Mouse (Mus musculus) retina, embryonic 14.5 days (tissue): Measurements from ENCODE around the gene Dcaf5.

Source experiments
- DNase-seq: peaks from one replicate; pipeline ENCODE4 v3.0.0-alpha.2; 2015; ENCODE audit warnings: low spot score

Gene Dcaf5

DNA sequence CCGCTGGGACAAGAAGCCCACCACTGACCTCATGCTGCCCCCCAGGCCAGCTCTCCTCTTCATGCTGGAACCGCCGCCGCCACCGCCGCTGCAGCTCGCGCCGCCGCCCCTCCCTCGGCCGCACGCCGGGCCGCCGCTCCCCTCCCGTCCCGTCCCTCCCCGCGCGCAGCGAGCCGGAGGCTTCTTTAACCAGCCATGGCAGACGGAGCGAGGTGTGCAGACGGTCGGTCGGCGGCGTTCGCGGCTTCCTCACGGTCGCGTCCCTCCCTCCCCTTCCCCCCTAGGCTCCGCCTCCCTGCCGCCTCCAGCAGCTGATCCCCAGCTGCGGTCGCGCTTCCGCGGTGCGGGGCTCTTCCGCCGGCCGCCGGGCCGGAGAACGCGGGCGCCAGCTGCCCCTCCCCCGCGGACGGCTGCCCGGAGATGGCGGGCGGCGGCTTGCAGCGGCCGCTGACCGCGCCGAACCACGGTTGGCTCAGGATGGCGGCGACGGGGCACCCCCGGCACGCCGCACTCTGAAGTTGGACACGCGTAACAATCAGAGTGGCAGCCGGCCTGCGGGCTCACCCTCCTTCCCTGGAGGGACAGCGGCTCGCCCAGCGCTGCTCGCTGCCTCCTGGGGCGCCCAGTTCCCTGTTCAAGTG is at the start of gene Dcaf5:
Gene Dcaf5 (minus strand): TSS at position 266 of the 641 bp plus-strand sequence.
- peak; percentile 84 for DNase-seq

DNA sequence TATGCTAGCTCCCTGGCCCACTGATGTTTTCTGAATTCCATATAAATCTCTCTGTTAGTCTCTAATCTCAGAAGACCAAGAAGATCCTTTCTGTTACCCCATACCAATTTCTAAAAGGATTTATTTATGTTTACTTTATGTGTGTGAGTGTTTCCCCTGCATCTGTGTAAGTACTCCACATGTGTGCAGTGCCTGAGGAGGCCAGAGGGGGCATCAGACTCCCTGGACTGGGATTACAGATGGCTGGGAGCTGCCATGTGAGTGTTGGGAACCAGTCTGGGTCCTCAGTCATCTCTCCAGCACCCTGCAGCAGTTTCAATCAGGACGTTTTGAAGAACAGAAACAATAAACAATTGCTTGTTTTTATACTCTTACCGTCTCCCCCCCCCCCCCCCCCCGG is 47.0 kb upstream of the Dcaf5 start:
- no peak for DNase-seq

DNA sequence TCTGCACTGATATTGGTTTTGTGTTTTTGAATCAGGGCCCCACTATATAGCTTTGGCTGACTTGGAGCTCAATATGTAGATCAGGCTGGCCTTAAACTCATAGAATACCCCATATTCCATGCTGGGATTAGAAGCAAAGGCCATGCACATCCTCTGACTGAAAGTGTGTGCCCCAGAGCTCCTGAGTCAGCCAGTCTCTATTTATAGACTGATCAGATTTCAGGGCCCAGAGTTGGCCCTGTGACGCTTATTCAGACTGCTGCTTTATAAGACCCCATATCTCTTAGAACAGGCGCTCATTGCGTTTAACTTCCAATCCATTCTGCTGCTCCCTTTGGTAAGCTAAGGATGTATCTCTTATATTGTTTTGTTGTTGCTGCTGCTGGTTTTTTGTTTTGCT is 43.6 kb upstream of the Dcaf5 start:
- DNase-seq = no peak

DNA sequence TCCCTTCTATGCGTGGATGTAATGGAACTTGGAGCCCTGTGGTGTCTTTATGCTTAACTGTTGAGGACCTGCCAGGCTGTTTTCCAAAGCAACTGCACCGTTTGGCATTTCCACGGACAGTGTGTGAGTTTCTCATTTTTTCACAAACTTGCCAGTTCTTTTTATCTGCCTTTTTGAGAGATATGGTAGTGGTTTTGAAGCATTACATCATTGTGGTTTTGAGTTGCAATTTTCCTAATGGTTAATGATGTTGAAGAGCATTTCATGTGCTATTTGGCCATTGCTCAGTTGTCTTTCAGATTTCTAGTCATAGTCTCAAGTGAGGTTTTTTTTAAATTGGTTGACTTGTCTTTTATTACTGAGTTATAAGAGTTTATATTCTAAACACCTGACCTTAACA is 37.3 kb upstream of the Dcaf5 start:
- no peak for DNase-seq

DNA sequence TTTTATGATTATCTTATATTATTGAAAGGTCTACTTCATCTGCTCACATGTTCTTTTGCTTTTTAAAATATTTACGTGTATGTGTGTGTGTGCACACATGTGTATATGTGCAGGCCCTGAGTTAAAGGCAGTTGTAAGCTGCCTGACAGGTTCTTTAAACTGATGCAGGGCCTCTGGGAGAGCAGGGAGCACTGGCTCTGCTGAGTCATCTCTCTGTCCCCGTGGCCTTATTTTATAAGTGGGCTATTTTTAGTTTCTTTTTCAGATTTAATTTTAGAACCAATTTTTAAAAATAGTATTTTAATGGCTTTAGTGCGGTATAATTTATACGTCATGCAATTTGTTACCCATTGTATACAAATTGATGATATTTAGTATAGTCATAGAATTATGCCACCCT is 35.5 kb upstream of the Dcaf5 start:
- no peak for DNase-seq

DNA sequence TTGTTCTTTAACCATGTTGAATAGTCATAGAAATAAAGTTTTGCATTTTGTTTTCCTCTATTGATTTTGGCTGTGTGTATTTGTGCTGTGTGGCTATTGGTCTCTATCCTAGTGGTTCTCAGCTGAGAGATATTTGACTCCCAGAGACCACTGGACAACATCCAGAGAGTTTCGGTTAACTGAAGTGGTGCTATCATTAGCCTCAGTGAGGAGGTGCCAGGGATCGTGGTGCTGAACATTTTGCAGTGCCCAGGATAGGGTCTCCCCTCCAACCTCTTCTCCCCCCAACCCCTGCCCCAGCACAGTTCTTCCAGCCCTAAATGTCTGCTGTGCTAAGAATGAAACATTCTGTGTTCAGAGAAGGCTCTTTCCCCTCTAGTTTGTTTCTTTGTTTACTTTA is 33.8 kb upstream of the Dcaf5 start:
- DNase-seq = no peak

DNA sequence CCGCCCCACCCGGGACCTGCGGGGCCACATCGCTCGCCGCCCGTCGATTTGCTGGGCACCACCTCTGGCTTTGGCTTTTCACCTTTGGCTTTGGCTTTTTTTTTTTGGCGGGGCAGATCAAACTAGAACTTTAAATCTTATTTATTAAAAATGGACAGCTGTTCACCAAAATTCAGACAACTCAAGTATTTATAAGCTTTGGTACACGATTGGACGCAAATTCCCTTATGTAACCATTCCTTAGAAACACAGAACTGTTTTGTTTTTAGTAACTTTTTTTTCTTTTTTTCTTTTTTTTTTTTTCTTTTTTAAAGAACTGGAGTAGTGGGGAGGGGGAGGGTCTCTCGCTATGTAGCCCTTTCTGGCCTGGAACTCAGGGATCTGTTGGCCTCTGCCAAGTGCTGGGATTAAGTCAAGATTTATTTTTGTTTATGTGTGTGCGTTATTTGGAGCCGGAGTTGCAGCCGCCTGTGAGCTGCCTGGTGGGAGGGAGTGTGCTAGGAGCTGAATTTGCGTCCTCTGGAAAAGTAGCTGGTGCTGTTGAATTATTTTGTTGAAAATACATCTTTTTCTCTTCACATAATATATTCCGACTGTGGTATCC is 27.4 kb upstream of the Dcaf5 start:
- peak; percentile 22 for DNase-seq

DNA sequence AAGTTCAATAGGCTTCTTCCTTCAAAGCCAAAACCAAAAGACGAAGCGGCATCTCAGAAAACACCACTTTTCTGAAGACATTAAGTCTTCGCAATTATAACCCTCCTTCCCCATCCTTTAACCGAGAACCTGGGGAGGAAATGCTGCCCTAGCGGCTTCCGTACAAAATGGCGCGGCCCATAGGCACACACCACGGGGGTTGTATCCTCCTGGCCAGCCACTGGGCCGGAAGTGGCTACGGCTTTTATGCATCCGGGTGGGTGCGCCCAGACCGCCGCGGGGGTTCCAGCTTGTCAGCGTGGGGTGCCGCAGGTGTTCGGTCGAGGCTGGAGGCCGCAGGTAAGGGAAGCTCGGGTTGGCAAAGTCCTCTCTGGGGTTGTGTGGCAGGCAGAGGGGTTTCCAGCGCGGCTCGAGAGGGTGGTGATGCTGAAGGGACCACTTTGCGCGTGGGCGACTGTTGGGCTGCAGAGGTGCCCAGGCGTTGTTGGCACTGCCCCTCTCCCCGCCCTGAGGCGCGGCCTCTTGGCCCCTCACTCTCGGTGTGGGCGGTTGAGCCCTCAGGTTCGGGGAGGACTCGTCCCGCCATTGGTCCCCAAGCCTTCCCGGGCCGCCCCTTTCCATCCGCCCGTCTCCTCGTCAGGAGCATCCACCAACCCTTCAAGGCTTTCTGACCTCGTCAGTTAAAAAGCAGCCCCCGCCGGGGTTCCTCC is 26.7 kb upstream of the Dcaf5 start, which contains the start of gene Exd2:
Gene Exd2 (plus strand): TSS at position 154 of the 710 bp plus-strand sequence.
- peak; percentile 91 for DNase-seq

DNA sequence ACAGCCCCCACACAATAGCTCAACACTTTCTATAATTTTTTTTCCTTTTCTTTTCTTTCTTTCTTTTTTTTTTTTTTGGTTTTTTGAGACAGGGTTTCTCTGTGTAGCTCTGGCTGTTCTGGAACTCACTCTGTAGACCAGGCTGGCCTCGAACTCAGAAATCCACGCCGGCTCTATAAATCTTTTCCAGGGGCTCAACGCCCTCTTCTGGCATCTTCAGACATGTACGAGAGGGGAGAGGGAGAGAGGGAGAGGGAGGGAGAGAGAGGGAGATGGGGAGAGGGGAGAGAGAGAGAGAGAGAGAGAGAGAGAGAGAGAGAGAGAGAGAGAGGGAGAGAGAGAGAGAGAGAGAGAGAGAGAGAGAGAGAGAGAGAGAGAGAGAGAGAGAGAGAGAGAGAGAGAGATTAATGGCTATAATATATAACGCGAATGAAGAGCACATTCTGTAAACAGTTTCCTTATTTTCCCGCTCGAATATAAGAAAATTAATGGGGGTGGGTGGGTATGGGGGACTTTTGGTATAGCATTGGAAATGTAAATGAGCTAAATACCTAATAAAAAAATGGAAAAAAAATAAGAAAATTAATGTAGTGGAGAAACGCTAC is 26.0 kb upstream of the Dcaf5 start:
- peak; percentile 59 for DNase-seq

DNA sequence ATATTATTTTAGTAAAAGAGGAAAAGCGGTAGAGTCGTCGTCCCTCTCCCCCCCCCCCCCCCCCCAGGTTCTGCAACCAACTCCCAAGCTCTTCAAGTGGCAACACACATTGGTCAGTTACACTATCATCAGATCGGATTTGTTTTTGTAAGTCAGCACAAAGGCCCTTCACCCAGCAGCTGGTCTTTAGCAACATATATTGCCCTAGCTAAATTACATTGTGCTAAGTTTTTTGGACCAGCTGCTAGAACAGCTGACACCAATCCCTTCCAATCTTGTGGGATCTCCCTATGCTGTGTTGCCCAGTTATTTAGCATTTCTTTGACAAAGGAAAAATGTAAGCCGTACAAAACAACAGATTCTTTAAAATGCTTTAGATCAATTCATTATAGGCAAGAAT is 21.6 kb upstream of the Dcaf5 start:
- DNase-seq = no peak

DNA sequence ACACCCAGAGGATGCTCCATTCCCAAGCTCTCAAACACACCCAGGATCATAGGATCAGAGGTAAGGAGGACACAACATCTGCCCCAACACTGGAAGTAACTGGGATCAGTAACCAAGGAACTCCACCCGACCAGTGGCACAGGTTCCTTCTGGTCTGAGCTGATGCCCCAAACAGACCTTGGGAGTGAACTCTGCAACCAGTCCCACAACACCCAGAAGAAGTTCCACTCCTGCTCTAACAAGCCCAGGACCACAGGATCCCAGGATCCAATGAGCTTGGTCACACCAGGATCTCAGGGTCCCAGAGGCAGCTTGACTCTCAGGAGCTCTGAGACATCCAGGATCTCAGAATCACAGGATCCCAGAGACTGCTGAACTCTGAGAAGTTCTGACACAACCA is 17.1 kb upstream of the Dcaf5 start:
- no peak for DNase-seq

DNA sequence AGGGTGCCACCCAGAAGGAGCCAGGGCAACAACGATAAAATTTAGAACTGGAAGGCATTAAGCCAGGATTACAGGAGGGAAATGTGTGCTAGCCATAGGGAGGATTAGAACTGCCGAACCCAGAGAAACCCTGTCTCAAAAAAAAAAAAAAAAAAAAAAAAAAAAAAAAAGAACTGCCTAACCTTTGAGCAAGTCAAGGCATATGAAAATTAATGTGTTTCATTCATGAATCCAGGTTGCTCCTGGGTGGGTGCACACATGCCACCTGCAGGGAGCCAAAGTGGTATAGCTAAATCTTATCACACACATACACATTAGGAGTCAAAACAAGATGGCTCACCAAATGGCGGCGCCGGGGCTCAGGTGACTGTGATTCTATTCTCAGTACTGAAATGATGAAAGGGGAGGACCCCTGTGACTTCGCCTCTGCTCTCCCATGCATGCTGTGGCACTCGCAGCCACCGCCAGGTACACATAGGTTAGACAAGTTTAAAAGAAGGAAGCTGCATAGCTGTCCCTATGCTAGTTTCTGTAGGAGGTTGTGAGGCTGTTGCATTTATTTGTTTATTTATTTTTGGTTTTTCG is 8.2 kb upstream of the Dcaf5 start:
- DNase-seq = no peak

DNA sequence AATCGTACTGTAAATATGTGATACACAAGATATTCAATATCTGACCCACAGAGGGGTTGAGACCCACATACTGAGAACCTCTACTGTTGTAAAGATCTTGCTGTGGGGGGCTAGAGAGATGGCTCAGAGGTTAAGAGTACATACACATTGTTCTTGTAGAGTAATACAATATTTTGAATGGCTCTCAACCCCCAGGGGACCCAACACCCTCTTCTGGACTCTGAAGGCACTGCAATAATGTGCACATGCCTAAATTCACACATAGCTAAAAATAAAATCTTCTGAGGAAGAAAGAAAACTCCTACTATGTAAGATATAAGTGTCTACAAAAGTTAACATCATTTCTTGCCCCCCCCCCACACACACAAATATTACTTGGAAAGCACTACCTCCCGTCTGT is 4.6 kb upstream of the Dcaf5 start:
- DNase-seq = peak; percentile 39

DNA sequence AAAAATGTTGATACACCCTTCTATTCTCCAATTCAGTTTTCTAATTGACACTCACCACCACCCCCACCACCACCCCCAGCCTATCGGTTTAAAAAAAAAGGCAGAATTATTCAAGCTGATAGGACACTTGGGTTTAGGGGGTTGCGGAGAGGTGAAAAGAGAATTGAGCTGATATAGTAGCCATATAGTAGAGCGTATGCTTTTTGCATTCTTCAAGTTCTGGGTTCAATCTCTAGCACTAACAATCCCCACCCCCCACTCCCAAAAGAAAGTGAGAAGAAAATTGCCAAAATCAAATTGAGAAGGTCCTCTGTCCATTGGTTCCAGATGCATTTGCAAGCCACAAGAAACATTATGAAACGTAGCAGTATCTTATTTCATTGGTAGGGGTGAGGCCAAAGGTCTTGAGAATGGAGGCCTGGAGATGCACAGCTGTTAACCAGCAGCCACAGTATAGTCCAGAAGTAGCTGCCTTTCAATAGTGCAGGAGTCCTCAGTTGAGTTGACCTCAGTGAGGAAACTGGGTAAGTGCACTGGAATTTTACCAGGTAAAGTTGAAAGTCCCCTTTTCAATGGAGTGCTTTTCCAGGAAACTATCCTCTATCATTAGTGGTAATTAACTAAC is 762 bp upstream of the Dcaf5 start:
- peak; percentile 12 for DNase-seq

DNA sequence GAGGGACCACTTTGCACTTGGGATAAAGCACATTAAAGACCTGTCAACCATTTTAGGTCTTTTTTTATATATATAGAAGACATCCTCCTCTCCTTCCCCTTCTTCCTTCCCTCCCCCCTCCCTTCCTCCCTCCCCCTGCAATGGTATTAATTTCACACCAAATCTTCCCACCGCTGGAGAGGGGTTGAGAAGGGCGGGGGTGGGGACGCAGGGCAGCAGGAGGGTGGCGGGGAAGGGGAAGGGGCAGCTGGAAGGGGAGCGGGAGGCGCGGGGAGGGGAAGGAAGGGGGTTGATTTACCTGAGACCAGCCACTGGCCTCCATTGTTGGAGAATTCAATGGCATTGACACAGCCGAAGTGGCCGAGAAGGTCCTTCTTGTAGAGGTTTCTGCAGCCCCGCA is 514 bp downstream of the Dcaf5 start:
- DNase-seq = no peak

DNA sequence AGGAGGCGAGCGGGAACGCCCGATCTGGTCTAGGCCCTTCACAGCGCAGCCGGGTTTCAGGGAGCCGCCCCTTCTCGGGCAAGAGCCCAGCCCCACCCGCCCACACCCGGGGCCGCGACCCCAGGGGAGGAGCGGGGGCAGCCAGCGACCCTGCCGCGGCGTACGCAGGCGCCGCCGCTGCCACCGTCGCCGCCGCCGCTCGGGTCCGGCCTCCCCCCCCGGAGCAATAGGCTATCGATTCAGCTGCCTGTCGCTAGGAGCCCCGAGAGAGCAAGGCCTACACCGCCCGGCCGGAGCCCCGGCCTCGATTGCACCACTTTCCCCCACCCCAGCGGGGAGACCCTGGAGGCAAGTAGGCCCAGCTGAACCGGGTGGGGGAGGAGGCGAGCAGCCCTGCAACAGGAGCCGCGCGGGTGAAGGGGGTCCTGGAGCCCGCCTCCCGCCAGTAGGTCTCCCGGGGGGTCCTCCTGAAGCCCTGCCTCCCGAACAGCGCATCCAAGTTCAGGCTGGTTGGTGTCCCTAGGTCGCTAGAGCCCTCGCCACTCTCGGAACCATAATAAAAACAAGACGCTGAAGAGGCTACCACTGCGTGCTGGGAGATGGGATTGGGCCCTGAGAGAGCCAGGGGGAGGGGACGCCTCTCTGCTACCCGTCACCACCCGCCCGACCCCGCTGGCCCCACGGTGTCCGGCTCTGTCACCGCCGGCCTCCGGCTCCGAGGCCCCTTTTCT is 1.3 kb downstream of the Dcaf5 start:
- peak; percentile 82 for DNase-seq

DNA sequence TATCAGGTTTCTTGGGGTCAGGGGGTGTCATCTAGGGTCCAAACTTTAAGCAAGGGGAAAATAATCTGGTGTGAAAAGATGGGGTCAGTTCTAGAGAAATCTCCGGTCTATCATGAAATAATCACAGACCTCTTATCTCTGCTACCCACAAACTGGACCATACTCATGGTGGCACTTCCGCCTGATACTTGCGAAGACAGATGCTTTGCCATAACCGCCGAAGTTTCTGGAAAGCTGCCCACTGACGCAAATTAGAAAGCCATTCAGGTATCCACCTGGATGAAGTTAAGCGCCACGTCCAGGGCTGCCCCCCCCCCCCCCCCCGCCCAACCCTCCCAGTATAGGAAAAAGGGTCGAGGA is 1.8 kb downstream of the Dcaf5 start:
- DNase-seq = no peak

DNA sequence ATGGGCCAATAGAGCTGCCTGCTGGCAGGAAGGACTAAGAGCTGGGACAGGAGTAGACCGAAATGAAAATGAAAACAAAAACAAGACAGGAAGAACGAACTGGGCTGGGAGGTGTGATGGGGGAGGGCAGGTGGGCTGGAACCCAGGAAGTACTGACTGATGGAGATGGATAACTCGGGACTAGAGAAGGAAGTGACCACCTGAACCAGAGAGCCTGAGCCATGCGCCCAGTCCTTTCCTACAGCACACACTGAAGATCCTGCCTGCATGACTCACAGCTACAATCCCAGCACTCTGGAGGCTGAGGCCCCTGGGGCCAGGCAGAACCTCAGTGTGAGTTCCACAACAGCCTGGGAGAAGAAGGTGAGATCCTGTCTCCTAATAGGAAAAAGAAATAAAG is 3.1 kb downstream of the Dcaf5 start:
- no peak for DNase-seq

DNA sequence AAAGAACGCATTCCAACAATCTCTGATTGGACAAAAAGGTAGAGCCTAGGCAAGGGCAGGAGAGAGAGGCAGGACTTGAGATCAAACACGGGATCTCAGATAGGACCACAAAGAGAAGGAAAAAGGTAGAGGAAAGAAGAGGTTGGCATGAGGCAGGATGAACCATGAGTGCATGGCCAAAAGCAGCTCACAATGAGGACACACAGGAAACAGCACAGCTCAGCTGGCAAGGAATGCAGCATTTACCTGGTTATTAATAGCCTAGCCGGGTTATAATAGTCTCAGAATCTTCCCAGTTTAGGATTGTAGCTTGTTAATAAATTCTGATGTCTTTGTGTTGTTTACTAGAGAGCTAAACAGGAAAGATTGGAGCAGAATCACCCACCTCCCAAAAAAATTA is 8.7 kb downstream of the Dcaf5 start:
- DNase-seq = no peak

DNA sequence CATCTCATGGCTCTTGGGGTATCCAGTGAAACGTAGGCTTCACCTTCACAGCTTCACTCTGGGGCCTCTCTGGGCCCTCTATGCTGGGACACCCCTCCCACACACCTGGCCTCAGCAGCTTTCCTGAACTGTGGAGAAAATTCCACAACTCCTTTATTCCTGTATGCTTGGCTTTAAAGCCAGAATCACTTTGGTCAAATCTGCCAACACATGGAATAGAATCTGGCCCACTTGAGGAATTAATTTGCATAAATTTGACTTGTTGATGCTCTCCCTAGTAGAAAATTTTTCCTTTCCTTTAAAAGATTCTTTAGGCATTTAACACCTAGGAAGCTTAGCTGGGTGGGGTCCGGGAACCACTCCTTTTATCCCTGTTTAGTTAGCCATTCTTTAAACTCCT is 21.3 kb downstream of the Dcaf5 start:
- DNase-seq = no peak

DNA sequence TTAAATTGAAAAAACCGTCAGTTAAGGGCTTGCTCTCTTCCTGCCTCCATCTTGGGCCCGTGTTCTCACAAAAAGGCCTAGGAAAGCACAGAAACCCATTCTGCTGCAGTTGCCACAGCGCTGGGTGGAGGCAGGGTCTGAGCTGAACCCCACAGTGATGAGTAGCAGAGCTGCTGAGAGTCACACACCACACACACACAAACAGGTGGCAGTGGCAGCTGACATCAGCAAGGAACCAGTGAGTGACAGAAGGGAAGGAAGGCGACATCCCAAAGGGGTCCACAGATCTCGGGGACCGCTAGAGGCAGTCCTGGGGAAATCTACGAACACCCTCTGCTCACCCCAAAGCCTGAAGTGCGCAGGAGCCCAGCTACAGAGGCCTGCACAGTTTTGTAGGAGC is 25.5 kb downstream of the Dcaf5 start:
- no peak for DNase-seq

DNA sequence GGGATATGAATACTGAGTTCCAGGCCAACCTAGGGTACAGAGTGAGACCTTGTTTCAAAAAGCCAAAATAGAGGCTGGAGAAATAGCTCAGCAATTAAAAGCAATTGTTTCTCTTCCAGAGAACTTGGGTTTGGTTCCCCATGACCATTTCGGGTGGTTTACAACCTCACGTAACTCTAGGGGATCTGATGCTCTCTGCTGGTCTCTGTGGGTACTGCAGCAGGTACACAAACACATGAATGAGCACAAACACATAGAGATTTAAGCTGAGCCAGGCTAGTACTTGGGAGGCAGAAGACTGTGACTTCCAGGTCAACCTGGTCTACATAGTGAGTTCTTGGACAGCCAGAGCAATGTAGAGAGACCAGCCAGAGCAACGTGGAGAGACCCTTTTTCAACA is 28.6 kb downstream of the Dcaf5 start:
- DNase-seq = peak; percentile 50
